In genomic region chr13:43239790-43240216, GRCm38 (mm10) we compare ENCODE assay signal across 8 mouse cellular contexts.
A peak's percentile ranks its signal among the peaks of the same experiment; 100 is the strongest.
DNase-seq lines count a peak whose midpoint lies in the region; ATAC-seq and TF ChIP-seq lines count a peak whose summit lies in the region.

No protein-coding gene starts in this region.

- H3K27ac ChIP-seq in left cerebral cortex, adult 2 months: peak overlapping the region; percentile 87

- H3K4me3 ChIP-seq in left cerebral cortex, adult 2 months: no peak overlapping the region

- intact Hi-C loops in left cerebral cortex, adult 2 months (cut with DNase I): no loop called here

- no peak for TF ChIP-seq CTCF in left cerebral cortex, adult 2 months (IDR thresholded peaks at IDR 0.05)

- DNase-seq in left cerebral cortex, adult 2 months (ENCODE audit: extremely low spot score in 1 of 2, low spot score in 2 of 2): no peak
- DNase-seq in left cerebral cortex, adult 11 months (ENCODE audit: low spot score): no peak
- peak; percentile 61 for DNase-seq in adipocyte (ENCODE audit: low spot score)
- peak; percentile 42 for DNase-seq in naive thymus-derived CD4-positive, alpha-beta T cell, adult 2 months (ENCODE audit: low read depth)
- DNase-seq in cerebellum, postnatal 14 days: no peak
- no peak for DNase-seq in yolk sac, embryonic 10.5 days (ENCODE audit: low spot score)
- DNase-seq in ovary, postnatal 14 days (ENCODE audit: low spot score): no peak

- ATAC-seq in inflammation-experienced regulatory T-cells, adult 6 months: peak; percentile 75

Comparison
In these comparisons a context has a peak if more than half of its experiments do, and no peak if none do; other contexts are left out.
1. DNase-seq: peak in adipocyte (single experiment) and naive thymus-derived CD4-positive, alpha-beta T cell, adult 2 months (single experiment); none in left cerebral cortex, adult 2 months (0 of 2), left cerebral cortex, adult 11 months (single experiment), cerebellum, postnatal 14 days (0 of 2), yolk sac, embryonic 10.5 days (single experiment) and ovary, postnatal 14 days (single experiment).